Mouse (Mus musculus): ENCODE measurements at regions not wholly inside any gene's neighbourhood (a gene's known extent, or its start where the extent isn't known, plus 50 kb on each side); places are given as distances from the start of the nearest gene placed in this dataset.
"Not testable (repeated sequence)": the region's sequence is repeated elsewhere in the genome, so short reads cannot be mapped to it uniquely, and the experiment has no call there.

DNA sequence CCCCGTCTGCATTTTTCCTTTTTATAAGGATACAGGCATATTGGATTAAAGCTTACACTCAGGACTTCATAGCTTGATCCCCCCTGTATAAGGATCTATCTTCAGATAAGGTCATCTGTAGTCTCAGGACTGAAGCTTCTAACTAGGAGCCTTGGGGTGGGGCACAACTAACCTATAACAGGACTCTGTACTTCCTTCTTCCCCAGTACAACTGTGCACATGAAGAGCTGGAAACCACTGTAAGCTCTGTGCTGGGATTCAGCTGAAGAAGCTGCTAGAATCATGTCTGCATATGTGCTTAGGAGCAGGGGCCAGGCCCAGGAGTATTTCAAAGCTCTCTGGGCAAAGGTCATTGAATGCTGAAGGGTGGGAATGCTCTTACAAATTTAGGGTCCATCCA is 137.9 kb downstream of the Tcp10c start:
- not testable (repeated sequence) for ATAC-seq

DNA sequence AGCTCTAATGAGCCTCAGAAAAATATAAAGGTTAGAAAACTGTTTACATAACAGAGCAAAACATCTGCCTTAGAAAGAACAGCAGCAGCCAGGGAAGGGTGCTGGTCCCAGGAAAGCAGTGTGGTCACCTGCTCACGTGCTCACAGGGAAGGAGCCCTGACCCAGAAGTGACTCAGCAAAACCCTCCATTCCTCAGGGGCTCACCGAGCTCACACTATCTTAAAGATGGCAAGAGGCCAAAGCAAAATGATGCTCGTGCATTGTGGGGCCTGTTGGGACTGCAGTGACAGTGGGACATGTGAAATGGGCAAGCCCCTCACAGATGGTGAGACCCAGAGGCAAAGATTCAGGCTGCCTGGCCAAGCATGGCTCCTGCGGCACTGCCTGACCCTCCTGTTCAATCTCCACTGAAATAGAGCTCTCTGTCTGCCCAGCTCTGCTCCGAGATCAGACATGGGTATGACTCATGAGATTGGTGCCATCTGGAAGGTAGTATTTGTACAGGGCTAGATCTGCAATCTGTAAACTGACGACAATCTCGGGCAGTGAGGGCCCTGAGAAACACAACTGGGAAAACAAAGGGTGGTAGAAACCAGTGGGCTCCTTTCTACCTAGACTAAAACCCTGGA is 138.4 kb downstream of the Tcp10c start:
- ATAC-seq: not testable (repeated sequence)

DNA sequence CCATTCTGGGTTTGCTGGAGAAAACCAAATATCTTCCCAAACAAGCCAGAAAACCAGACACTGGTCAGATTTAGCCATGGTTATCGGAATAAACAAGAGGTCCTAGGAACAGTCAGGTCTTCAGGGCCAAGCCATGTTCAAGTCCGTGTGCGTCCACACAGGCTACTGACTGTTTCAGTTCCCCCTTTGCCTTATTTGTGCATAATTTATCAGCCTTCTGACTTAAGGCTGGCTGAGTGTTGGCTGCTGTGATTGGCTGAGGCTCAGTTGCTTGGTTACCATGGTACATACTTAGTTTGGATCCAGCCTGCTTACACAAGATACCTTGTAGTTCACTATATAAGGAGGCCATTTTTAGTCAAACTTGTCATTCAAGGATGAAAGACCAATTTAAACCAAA is 139.5 kb downstream of the Tcp10c start:
- not testable (repeated sequence) for ATAC-seq

DNA sequence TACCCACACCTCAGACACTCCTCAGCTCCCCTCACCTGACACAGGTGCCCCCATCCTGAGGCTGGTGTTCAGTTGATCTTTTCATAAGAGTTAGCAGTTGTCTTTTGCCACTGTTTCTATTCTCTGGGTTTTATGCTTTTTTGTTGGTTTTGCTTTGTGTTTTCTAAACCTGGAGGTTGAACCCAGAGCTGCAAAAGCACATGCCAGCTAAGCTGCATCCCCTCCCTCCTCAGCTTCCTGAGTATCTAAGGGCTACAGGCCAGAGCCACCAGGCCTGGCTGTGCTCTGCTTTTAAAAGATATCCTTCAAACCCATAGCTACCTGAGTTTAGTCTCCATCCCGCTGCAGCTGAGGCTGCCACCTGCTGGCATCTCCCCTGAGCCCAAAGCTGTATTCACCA is 140.1 kb downstream of the Tcp10c start:
- ATAC-seq: not testable (repeated sequence)

DNA sequence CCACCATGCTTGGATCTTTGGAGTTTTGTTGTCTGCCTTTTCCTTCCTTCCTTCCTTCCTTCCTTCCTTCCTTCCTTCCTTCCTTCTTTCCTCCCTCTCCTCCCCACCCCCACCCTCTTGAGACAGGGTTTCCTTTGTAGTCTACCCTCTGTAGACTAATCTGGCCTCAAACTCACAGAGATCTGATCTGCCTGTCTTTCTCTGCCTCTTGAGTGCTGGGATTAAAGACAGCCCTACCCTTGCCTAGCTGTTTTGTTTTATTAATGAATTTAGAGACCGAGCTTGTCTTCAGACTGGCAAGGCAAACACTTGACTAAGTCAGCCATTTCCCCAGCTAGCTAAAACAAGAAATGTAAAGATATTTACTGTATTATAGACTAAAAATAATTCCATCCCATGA is 150.0 kb downstream of the Tcp10c start:
- ATAC-seq: not testable (repeated sequence)

DNA sequence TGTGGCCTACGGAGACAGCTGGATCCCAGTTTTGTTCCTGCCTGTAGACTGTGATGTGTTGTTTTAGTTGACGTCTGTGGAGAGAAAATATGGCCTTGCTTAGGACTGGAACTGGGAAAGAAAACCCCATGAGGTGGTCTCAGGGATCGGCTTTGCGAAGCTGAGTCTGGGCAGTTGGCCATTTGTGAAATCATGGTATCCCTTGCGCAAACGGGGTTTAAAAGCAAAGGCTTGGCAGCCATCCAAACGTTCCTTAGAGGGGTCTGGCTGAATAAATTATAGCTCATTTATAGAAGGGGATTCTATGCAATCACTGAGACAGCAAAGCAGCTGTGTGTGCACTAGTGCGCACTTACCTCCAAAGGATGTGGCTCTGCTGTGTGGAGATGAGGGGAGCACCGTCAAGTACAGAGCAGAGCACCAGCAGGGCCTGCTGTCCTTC is 150.5 kb downstream of the Tcp10c start:
- not testable (repeated sequence) for ATAC-seq

DNA sequence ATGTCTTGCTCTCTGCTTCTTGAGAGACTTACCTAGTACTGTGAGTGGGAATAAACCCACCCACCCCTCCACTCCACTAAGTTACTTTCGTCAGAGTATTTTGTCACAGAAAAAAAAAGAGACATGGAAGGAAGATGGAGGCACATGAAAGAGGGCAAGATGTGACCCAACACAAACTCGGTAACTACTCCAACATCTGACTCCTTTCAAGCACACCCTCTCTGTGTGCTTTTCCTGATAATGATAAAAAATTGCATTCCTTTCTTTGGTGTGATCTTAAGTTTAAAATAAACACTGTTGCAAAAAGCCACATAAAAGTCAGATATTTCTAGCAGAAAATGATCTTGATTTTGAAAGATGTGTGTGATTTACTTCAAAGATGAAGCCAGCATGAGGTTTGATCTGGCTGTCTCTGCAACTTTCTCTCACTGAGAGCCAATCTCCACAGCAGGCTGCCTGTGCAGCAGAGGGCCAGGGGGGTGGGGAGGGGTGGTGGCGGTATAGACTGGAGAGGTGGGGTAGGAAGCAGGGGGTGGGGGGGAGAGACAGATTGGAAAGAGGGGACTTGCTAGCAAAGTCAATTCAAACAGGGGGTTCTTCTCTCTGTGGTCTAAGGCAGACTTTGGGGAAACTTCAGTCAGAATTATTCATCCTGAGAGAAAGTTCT is 153.2 kb downstream of the Tcp10c start:
- ATAC-seq: not testable (repeated sequence)

DNA sequence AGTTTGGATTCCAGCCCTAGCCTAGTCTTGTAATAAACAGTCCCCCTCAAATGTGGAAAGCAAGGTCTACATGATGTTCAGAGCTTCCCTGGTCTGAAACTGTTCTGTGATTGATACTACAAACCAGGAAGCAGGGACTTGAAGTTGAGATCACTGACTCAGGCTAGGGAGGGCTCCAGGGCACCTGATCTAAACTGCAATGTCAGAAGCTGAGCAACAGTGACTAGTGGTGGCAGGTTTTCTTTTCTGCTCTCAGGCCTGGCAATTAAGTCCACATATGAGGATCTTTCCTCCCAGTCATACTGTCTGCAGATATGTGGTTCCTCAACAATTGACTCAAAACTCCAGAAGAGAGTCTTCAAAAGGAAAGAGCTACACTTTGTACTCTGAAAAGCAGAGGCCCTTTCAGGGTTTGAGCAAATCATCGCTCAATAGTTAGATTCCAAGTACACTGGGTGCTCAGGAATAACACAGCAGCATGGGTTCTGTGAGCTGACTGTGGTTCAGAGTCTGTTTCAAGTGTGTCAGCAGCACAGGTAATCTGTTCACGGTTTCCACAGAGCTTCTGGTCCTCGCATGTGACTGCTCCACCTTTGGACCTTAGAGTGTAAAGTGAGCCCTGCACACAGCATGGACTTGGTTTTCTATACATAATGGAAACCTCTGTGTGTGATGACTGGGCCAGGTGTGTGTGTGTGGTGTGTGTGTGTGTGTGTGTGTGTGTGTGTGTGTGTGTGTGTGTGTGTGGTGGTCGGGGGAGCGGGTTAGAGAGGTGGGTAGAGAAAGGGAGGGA is 165.2 kb downstream of the Tcp10c start:
- not testable (repeated sequence) for ATAC-seq

DNA sequence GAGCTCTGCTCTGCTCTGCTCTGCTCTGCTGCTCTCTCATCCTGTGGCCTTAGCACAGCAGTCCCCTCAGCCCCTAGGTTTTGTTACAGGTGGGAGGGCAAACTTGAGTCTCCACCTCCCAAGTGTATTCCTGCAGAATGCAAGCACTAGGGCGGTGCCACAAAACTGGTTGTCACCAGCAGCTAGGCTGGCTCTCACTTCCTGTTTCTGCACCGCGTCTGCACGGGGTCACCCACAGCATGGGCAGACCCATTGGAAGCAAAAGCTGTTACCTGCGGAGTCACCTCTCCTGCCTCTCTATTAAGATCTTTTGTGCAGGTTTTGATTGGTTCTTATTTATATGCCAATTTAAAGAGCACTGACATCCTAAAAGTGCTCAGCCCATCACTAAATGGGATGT is 178.2 kb downstream of the Tcp10c start:
- peak; percentile 74 for ATAC-seq

DNA sequence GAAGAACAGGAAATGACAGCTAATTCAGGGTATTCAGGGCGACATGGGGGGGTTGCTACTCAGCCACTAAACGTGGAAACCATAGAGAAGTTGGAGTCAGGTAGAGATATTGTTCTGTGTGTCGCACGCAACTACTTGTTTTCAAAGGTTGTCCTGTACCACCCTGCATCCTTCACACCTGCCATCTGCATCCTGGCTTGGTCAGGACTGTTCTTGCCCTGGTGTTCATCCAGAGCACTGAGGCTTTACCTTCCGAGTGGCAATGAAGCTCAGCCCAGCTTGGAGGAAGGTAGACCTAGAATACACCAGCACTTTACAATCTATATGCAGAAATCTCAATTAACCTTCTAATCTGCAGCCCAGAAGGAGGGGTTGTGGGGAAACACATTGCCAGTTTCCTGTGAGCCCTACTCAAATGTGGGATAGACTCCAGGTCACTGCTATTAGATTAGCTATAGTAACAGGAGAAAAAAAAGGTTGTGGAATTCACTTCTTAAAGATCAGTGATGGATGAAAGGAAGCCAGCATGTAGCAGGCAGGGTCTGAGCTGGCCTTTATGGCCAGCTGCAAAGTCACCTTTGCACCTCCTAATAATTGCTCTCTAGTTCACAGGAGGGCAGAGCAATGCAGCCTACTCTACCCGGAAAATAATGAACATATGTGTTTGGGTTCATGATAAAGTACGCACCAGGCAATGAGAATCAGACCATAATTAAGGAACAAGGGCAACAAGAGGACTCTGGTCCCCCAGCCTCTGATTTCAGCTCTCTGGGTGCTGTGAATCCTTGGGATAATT is 186.3 kb downstream of the Tcp10c start:
- ATAC-seq: no peak

DNA sequence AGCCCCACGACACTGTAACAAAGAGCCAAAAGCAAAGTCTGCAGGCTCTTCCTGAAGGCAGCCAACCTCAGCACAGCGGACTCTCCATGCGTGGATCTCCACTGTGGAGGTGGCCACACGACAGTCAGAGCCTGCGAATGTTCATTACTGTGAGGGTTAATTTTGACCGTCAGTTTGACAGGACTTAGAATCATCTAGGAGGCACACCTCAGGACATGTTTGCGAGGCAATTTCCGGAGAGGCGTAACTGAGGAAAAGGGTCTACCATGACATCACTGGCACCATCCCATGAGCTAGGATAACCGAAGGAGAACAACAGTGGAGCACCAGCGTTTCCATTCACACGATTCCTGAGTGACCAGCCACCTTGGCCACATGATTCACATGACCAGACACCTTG is 186.9 kb downstream of the Tcp10c start:
- ATAC-seq: no peak

DNA sequence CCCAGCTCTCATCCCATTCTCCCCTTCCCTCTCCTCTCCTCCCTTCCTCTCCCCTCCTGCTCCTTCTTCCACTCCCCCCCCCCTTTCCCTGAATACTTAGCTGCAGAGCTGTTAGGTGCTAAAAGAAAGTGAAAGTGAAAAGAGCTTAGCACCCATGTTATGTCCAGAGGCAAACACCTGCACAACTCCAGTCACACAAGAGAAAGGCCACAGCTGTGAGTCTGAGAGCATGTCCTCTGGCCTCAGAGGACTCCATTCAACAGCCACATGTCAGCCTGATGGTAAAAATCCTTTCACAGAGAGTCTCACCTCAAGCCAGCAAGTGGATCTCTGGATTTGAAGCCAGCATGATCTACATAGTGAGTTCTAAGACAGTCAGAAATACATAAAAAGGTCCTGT is 187.9 kb downstream of the Tcp10c start:
- peak; percentile 77 for ATAC-seq

DNA sequence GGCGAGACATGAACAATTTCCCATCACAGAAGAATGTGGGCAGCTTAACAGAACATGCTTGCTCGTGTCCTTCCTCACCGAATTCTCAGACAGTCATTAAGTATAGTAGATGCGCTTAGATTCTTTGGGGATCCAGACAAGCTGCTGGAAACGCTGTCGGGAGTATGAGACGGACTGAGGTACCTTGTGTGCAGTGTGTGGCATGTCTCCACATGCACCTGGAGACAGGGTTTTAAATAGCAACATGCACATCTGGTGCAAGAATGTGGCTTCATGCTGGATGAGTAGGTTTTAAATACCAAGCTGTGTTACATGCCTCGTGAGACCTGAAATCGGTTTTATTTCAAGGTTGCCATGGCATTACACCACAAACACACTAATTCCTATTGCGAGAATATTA is 188.5 kb downstream of the Tcp10c start:
- peak; percentile 4 for ATAC-seq

DNA sequence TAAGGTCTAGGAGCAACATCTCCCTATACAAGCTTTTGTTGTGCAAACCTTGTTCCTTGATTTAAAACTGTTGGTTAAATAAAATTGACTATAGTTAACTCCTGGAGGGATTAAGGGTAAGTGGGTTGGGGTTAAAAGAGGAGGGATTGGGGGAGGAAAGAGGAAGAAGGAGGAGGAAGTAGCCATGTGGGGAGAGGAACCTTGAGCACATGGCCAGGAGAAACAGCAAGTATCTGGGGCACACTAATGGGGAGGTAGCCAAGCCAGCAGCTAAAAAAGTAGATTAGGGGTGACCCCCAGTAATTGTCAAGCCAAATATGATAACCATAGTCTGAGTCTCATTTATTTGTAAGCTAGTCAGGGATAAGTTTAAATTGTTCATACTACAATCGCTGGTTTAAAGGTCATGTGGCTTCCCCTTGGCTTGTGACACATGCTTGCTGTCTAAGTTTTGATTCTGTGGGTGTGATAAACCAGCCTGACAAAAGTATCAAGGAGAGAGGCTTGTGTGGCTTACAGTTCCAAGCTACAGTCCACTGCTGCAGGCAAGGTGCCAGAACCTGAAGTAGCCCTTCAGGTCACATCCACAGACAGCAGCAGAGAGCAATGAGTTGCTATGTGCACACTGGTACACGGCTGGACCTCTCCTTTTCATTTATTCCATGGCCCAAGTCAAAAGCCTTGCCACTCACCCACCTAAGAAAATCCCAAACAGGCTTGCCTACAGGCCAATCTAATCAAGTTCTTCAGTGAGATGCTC is 189.8 kb downstream of the Tcp10c start:
- peak; percentile 25 for ATAC-seq

DNA sequence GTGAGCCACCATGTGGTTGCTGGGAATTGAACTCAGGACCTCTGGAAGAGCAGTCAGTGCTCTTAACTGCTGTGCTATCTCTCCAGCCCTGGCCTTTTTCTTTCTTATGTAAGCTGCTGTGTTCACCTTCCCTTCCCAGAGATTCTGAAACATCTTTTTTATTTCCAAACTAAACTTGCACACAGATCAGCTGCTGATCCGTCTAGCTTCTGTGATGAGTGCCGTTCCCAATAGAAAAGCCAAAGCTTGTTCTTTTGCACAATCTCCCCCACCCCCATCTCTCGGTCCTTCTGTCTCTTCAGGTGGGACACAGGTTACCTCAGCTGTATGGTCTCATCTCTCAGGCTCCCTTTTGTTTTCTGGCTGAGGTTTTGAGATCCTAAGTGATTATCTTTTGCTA is 191.9 kb downstream of the Tcp10c start:
- ATAC-seq: no peak

DNA sequence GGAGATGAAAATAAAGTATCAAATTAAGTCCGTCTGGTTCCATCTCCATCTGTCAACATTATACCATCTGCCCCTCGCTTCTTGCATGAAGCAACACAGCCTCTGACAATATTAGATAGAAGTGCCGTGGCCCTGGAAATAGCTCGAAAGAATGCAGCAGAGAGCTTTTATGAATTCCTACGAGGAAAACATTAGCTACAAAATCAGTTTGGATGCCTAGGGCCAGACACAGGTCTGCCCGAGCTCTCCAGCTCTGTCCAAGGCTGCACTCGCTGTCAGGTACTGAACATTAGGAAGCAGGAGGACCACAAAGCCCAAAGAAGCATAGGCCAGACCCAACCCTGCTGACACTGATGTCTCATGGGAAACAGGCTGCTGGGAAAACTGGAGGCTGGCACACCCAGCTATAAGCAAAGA is 192.3 kb downstream of the Tcp10c start:
- ATAC-seq: no peak

DNA sequence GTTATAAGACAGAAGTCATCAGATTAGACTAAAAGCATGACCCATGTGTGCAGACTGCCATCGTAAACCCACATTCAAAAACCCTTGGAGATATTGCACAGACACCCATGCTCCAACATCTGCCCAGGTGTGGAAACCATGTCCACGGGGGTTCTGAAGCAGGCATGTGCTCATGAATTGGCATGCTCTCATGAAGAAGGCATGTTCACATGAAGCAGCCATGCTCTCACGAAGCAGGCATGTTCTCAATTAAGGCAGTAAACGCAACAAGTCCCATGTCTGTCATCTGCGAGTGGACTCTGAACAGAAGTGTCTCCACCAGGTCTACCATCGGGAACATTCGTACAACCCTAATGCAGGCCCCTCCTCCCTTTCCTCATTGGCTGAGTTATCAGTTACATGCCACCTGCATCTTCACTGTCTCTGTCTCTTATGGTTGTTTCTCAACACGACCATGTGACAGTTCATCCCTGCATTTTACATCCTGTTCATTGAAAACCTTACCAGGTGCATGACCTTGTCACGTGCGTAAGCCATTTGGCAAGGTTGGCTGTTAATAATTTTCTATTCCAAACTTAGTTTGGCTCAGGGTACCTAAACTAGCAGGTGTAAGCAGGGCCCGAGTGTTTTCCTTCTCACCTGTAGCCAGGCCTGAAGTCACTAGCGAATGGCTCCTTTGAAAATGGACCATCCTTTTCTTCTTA is 193.4 kb downstream of the Tcp10c start:
- ATAC-seq: no peak

DNA sequence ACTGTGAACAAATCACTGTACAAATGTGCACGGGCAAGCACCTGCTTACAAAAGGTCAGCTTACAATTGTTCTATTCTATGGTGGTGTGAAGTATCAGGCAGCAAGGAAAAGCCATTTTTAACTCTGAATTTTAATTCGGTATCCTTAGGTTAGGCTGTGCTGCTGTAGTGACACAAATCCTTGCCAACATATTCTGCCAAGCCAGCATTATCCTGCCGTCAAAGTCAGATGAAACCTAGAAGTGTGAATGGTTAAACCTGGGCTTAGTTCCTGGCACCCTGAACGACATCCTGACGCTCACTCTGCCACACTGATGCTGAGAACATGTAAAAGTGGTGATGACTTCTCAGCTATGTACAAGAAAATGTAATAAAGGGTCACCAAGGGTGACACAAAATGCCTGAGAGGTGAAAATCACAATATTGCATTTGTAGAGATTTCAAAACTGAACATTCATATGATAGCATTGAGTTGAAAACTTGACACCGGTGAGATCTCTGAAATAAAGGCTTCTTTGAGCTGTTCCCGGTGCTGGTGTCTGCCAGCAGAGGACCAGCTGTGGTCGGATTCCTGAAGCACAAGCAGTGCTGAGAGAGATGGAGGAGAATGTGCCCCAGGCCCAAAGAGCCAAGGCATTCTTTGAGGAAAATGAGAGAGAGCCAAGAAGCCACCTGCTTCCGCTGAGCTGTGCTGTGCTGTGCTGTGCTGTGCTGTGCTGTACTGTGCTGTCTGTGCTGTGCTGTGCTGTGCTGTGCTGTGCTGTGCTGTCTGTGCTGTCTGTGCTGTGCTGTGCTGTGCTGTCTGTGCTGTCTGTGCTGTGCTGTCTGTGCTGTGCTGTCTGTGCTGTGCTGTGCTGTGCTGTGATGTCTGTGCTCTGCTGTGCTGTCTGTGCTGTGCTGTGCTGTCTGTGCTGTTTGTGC is 195.9 kb downstream of the Tcp10c start:
- ATAC-seq: no peak

DNA sequence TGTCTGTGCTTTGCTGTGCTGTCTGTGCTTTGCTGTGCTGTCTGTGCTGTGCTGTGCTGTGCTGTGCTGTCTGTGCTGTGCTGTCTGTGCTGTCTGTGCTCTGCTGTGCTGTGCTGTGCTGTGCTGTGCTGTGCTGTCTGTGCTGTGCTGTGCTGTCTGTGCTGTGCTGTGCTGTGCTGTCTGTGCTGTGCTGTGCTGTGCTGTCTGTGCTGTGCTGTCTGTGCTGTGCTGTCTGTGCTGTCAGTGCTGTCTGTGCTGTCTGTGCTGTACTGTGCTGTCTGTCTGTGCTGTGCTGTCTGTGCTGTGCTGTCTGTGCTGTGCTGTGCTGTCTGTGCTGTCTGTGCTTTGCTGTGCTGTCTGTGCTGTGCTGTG is 196.5 kb downstream of the Tcp10c start:
- ATAC-seq: not testable (repeated sequence)

DNA sequence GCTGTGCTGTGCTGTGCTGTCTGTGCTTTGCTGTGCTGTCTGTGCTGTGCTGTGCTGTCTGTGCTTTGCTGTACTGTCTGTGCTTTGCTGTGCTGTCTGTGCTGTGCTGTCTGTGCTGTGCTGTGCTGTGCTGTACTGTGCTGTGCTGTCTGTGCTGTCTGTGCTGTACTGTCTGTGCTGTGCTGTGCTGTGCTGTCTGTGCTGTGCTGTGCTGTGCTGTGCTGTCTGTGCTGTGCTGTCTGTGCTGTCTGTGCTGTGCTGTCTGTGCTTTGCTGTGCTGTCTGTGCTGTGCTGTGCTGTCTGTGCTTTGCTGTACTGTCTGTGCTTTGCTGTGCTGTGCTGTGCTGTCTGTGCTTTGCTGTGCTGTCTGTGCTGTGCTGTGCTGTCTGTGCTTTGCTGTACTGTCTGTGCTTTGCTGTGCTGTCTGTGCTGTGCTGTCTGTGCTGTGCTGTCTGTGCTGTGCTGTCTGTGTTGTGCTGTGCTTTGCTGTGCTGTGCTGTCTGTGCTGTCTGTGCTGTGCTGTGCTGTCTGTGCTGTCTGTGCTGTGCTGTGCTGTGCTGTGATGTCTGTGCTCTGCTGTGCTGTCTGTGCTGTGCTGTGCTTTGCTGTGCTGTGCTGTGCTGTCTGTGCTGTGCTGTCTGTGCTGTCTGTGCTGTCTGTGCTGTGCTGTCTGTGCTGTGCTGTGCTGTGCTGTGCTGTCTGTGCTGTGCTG is 197.5 kb downstream of the Tcp10c start:
- not testable (repeated sequence) for ATAC-seq

All from inflammation-experienced regulatory T-cells, adult 6 months (primary cell).